Mouse (Mus musculus) megakaryocyte, embryonic 14.5 days (primary cell): ENCODE results near the gene Trip6. TPM values are rescaled to one million over a fixed set of nuclear protein-coding genes. Genes with fewer than 3 reads are reported as not detected.
"Not testable (repeated sequence)": the region's sequence is repeated elsewhere in the genome, so short reads cannot be mapped to it uniquely, and the experiment has no call there.

Source experiments
- H3K27me3 ChIP-seq: replicated peaks from 2 replicates; pipeline ENCODE3; 2012; ENCODE audit warnings: inconsistent platforms
- H3K36me3 ChIP-seq: replicated peaks from 2 replicates; pipeline ENCODE3; 2012; ENCODE audit warnings: low read length, inconsistent platforms, mixed read lengths
- H3K4me1 ChIP-seq: 2 replicates; pipeline ENCODE4 v1.6.1; 2012; ENCODE audit warnings: inconsistent platforms
- H3K4me3 ChIP-seq: replicated peaks from 2 replicates; pipeline ENCODE3; 2012; ENCODE audit warnings: moderate library complexity, mild to moderate bottlenecking, inconsistent platforms
- H3K9me3 ChIP-seq: 2 replicates; pipeline ENCODE4 v1.6.1; 2012; ENCODE audit warnings: inconsistent platforms
- FLI1 ChIP-seq: IDR thresholded peaks from 2 replicates; pipeline ENCODE4 v1.6.1; 2012; ENCODE audit warnings: low read length, inconsistent platforms, mixed read lengths
- GATA1 ChIP-seq: IDR thresholded peaks from 3 replicates; pipeline ENCODE4 v1.6.1; 2012; ENCODE audit warnings: mixed read lengths, low read length, inconsistent platforms, borderline replicate concordance
- polyA plus RNA-seq: library from polyadenylated mRNA; stranded (reverse); fragments of >175 nt; gene quantifications from 2 replicates; pipeline ENCODE4 v1.2.3, GENCODE M21; 2012; ENCODE audit warnings: low replicate concordance; ENCODE audit not compliant: insufficient read depth

Trip6 gene
- polyA plus RNA-seq, 1 experiment, result 35.0 TPM

DNA sequence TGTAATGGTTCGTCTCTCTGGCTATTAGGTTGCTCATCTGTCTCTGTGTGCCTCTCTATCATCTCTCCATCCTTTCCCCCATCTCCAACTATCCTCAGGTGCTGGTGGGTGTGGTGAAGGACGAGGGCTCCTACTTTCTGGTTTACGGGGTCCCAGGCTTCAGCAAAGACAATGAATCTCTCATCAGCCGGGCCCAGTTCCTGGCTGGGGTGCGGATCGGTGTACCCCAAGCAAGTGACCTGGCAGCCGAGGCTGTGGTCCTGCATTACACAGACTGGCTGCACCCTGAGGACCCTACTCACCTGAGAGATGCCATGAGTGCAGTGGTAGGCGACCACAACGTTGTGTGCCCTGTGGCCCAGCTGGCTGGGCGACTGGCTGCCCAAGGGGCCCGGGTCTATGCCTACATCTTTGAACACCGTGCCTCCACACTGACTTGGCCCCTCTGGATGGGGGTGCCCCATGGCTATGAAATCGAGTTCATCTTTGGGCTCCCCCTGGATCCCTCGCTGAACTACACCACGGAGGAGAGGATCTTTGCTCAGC is 22.8 kb downstream of the Trip6 start:
- Histone ChIP-seq H3K27me3 (no peaks in the 10 kb centered on the region), H3K36me3 (peaks cover 50% of the 10 kb centered on the region), H3K4me1 (peaks cover 95% of the 10 kb centered on the region), H3K9me3 (no peaks in the 10 kb centered on the region), H3K4me3 (peak overlapping the region; percentile 95)
- TF ChIP-seq GATA1 (no peak), FLI1 (no peak)

DNA sequence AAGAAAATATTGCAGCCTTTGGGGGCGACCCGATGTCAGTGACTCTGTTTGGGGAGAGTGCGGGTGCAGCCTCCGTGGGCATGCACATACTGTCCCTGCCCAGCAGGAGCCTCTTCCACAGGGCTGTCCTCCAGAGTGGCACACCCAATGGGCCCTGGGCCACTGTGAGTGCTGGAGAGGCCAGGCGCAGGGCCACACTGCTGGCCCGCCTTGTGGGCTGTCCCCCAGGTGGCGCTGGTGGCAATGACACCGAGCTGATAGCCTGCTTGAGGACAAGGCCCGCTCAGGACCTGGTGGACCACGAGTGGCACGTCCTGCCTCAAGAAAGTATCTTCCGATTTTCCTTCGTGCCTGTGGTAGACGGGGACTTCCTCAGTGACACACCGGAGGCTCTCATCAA is 23.5 kb downstream of the Trip6 start:
- Histone ChIP-seq H3K27me3 (no peaks in the 10 kb centered on the region), H3K9me3 (no peaks in the 10 kb centered on the region), H3K4me1 (peaks cover 95% of the 10 kb centered on the region), H3K4me3 (peak overlapping the region; percentile 95), H3K36me3 (peaks cover 42% of the 10 kb centered on the region)
- no peak for TF ChIP-seq GATA1
- TF ChIP-seq FLI1, result no peak

DNA sequence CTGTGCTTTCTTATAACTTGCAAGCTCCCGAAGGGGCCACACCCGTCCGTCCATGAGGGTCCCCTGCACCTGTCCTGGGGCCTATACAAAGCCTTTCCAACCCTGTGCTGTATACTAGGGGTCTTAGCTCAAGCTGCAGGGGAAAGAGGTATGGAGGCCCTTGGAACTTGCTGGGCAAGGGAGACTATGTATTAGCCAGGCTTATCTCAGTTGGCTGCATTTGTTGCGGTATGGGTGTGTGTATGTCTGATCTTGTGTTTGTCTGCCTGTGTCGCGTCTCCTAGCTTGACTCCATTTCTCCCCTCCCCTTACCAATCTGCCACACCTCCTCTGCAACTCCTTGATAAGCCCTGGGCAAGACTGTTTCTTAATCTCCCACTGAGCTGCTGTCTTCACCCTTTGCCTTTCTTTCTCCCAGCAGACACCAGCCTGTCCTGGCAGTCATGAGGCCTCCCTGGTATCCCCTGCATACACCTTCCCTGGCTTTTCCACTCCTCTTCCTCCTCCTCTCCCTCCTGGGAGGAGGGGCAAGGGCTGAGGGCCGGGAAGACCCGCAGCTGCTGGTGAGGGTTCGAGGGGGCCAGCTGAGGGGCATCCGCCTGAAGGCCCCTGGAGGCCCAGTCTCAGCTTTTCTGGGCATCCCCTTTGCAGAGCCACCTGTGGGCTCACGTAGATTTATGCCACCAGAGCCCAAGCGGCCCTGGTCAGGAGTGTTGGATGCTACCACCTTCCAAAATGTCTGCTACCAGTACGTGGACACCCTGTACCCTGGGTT is 24.4 kb downstream of the Trip6 start:
- TF ChIP-seq GATA1, result peak; percentile 48; the same call in 1 of the 3 replicates
- no peak for TF ChIP-seq FLI1
- peak overlapping the region; percentile 95 for H3K4me3 ChIP-seq
- no peaks in the 10 kb centered on the region for H3K27me3 ChIP-seq

GRCm38 (mm10) chr5:137288999-137289470 is 25.2 kb downstream of the Trip6 start:
- Histone ChIP-seq H3K9me3 (no peaks in the 10 kb centered on the region), H3K27me3 (no peaks in the 10 kb centered on the region), H3K4me1 (peaks cover 87% of the 10 kb centered on the region), H3K4me3 (peak overlapping the region; percentile 95), H3K36me3 (peaks cover 31% of the 10 kb centered on the region)
- TF ChIP-seq GATA1 (no peak), FLI1 (no peak)

More for the DNA sequence above, 24.4 kb downstream of the Trip6 start:
- Histone ChIP-seq H3K9me3 (no peaks in the 10 kb centered on the region), H3K4me1 (peaks cover 92% of the 10 kb centered on the region), H3K36me3 (peaks cover 33% of the 10 kb centered on the region)

DNA sequence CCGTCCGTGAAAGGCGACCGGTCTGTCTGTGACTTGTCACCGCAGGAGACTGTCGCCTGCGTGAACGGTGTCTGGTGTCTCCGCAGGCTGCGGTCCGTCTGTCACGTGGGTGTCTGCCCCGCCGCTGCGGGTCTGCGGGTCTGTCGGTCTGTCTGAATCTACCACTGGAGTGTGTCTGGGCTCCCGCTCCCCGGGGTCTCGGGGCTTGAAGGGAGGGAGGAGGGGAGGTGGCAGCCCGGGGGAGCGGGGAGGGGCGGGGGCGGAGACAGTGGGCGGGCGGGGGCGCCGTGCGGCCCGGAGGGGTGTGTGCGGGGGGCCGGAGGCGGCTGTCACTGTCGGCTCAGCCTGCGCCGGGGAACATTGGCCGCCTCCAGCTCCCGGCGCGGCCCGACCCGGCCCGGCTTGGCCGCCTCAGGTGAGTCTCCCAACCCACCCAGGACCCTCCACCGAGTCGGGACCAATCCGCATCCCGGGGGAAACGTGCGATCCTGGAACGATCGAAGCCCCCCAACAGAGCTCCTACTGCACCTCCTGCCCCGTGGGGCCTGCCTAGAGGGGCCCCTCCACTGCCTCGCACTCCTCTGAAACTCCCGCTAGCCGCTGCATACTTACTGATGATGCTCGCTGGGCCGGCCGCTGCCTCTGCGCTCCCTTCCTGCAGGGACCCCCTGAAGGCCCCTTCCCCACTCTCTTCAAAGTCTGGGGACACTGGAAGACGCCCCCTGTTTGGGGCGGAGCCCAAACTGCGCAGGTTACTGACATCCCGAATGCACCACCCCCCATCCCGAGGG is 26.1 kb downstream of the Trip6 start:
- peaks cover 6% of the 10 kb centered on the region for H3K9me3 ChIP-seq
- no peaks in the 10 kb centered on the region for H3K27me3 ChIP-seq
- TF ChIP-seq GATA1, result no peak
- TF ChIP-seq FLI1, result no peak
- H3K4me1 ChIP-seq, result peaks cover 78% of the 10 kb centered on the region
- H3K36me3 ChIP-seq, result peaks cover 34% of the 10 kb centered on the region
- H3K4me3 ChIP-seq, result peak overlapping the region; percentile 95

- Histone ChIP-seq H3K27me3 (no peaks in the 10 kb centered on the region), H3K4me1 (peaks cover 70% of the 10 kb centered on the region), H3K36me3 (peaks cover 33% of the 10 kb centered on the region), H3K4me3 (peak within 1 kb of the TSS; percentile 95), H3K9me3 (peaks cover 14% of the 10 kb centered on the region)
- TF ChIP-seq GATA1, result no peak
- TF ChIP-seq FLI1, result no peak
These were observed 26.9 kb downstream of the Trip6 start, which contains the start of gene Ache for GRCm38 (mm10) chr5:137287032-137287952. TSS of gene Ache (plus strand) at chr5:137287519.

GRCm38 (mm10) chr5:137286655-137287031 is 27.6 kb downstream of the Trip6 start:
- Histone ChIP-seq H3K9me3 (peaks cover 14% of the 10 kb centered on the region), H3K4me1 (peaks cover 63% of the 10 kb centered on the region), H3K4me3 (peak overlapping the region; percentile 95), H3K36me3 (peaks cover 26% of the 10 kb centered on the region), H3K27me3 (no peaks in the 10 kb centered on the region)
- TF ChIP-seq FLI1, result no peak
- no peak for TF ChIP-seq GATA1

- no peak for TF ChIP-seq GATA1
- TF ChIP-seq FLI1, result no peak
- Histone ChIP-seq H3K27me3 (no peaks in the 10 kb centered on the region), H3K9me3 (peaks cover 14% of the 10 kb centered on the region), H3K4me1 (peaks cover 57% of the 10 kb centered on the region), H3K4me3 (peak overlapping the region; percentile 26), H3K36me3 (peaks cover 20% of the 10 kb centered on the region)
These were observed 28.2 kb downstream of the Trip6 start for GRCm38 (mm10) chr5:137285986-137286385.

DNA sequence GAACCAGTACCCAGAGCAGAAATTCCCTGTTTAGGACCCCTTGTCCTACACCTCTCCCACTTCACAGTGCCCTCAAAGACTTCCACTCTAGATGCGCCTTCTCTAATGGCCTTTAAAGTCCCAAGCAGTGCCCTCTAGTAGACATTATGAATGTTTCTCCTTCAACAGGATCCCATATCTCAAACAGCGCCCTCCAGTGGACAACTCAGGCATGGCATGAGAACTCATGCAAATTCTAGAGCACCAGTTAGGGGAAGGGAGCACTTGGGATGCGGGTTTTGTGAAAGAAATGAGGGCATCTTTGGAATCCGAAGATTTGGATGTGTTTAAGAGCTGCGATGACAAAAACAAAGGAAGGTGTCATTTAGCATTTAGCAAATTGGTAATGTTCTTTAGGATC is 29.2 kb downstream of the Trip6 start:
- no peak for TF ChIP-seq FLI1
- TF ChIP-seq GATA1, result no peak
- H3K4me3 ChIP-seq, result no peak overlapping the region
- peaks cover 47% of the 10 kb centered on the region for H3K4me1 ChIP-seq
- H3K9me3 ChIP-seq, result peaks cover 14% of the 10 kb centered on the region
- H3K36me3 ChIP-seq, result peaks cover 10% of the 10 kb centered on the region
- no peaks in the 10 kb centered on the region for H3K27me3 ChIP-seq

DNA sequence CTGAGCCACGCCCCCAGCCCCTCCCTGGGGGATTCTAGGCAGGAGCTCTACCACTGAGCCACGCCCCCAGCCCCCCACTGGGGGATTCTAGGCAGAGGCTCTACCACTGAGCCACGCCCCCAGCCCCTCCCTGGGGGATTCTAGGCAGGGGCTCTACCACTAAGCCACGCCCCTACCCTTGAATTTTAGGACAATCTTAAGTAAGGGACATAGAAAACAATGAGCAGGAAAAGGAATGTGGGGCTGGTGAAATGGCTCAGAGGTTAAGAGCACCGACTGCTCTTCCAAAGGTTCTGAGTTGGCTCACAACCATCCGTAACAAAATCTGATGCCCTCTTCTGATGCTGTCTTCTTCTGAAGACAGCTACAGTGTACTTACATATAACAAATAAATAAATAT is 29.8 kb downstream of the Trip6 start:
- not testable (repeated sequence) for H3K36me3 ChIP-seq, H3K27me3 ChIP-seq, H3K4me3 ChIP-seq
- peaks cover 14% of the 10 kb centered on the region for H3K9me3 ChIP-seq
- H3K4me1 ChIP-seq, result peaks cover 41% of the 10 kb centered on the region
